Mouse (Mus musculus) limb, embryonic 15.5 days (tissue): ENCODE results near the gene Olfr957. TPM values are rescaled to one million over a fixed set of nuclear protein-coding genes. Genes with fewer than 3 reads are reported as not detected.

Experiments
- polyA plus RNA-seq: library from polyadenylated mRNA; unstranded; fragments of >200 nt; fragmentation: Nextera tagmentation; extraction: Ambion mirVana; gene quantifications from 2 replicates; pipeline ENCODE4 v1.2.1, GENCODE M21; 2015

Olfr957 gene
- polyA plus RNA-seq, 1 experiment from 2014 or later: not detected

Other genes with a start within 250 kb of the Olfr957 start
- not detected in 2 replicates for gene Olfr945, start 239.0 kb downstream of the Olfr957 start, polyA plus RNA-seq
- gene Olfr948, start 189.8 kb downstream of the Olfr957 start, polyA plus RNA-seq: not detected in 2 replicates
- not detected in 2 replicates for gene Olfr951, start 128.4 kb downstream of the Olfr957 start, polyA plus RNA-seq
- gene Olfr952, start 88.7 kb downstream of the Olfr957 start, polyA plus RNA-seq: not detected in 2 replicates
- gene Olfr954, start 59.1 kb downstream of the Olfr957 start, polyA plus RNA-seq: not detected in 2 replicates
- gene Olfr955, start 43.9 kb downstream of the Olfr957 start, polyA plus RNA-seq: not detected in 2 replicates
- not detected in 2 replicates for gene Olfr44, start 21.8 kb downstream of the Olfr957 start, polyA plus RNA-seq
- gene Olfr958, start 38.2 kb upstream of the Olfr957 start, polyA plus RNA-seq: not detected in 2 replicates
- not detected in 2 replicates for gene Olfr959, start 59.8 kb upstream of the Olfr957 start, polyA plus RNA-seq
- gene AW551984, start 88.6 kb upstream of the Olfr957 start, polyA plus RNA-seq: 75.0 and 122 TPM in 2 replicates
- not detected in 2 replicates for gene Olfr148, start 94.8 kb upstream of the Olfr957 start, polyA plus RNA-seq
- gene Olfr960, start 105.6 kb upstream of the Olfr957 start, polyA plus RNA-seq: not detected in 2 replicates
- gene Olfr961, start 129.3 kb upstream of the Olfr957 start, polyA plus RNA-seq: not detected in 2 replicates
- gene Olfr963, start 151.4 kb upstream of the Olfr957 start, polyA plus RNA-seq: not detected in 2 replicates
- not detected in 2 replicates for gene Olfr149, start 191.3 kb upstream of the Olfr957 start, polyA plus RNA-seq
- not detected in 2 replicates for gene Olfr965, start 195.5 kb upstream of the Olfr957 start, polyA plus RNA-seq
- gene Olfr150, start 215.2 kb upstream of the Olfr957 start, polyA plus RNA-seq: not detected in 2 replicates
- not detected in 2 replicates for gene Olfr967, start 230.4 kb upstream of the Olfr957 start, polyA plus RNA-seq